Mouse (Mus musculus) erythroblast, embryonic 14.5 days (primary cell): ENCODE data around the gene Asb1.

Source experiments
- GATA1 ChIP-seq: IDR thresholded peaks from 2 replicates; pipeline ENCODE4 v1.6.1; 2012; ENCODE audit warnings: low read length, inconsistent platforms, mixed read lengths
- TAL1 ChIP-seq: IDR thresholded peaks from 3 replicates; pipeline ENCODE4 v1.6.1; 2012; ENCODE audit warnings: low read length, inconsistent platforms, mixed read lengths

- TF ChIP-seq GATA1 (no peak), TAL1 (no peak)
These were observed 23.7 kb downstream of the Asb1 start for GRCm38 (mm10) chr1:91564004-91564403.
